Mouse (Mus musculus): ENCODE results near the gene Pnkp. TPM values are rescaled to one million over a fixed set of nuclear protein-coding genes. Genes with fewer than 3 reads are reported as not detected.
A peak's percentile ranks its signal among the peaks of the same experiment; 100 is the strongest.

Gene Pnkp
- polyA plus RNA-seq, 1 experiment from 2014 or later: 26.6 TPM

DNA sequence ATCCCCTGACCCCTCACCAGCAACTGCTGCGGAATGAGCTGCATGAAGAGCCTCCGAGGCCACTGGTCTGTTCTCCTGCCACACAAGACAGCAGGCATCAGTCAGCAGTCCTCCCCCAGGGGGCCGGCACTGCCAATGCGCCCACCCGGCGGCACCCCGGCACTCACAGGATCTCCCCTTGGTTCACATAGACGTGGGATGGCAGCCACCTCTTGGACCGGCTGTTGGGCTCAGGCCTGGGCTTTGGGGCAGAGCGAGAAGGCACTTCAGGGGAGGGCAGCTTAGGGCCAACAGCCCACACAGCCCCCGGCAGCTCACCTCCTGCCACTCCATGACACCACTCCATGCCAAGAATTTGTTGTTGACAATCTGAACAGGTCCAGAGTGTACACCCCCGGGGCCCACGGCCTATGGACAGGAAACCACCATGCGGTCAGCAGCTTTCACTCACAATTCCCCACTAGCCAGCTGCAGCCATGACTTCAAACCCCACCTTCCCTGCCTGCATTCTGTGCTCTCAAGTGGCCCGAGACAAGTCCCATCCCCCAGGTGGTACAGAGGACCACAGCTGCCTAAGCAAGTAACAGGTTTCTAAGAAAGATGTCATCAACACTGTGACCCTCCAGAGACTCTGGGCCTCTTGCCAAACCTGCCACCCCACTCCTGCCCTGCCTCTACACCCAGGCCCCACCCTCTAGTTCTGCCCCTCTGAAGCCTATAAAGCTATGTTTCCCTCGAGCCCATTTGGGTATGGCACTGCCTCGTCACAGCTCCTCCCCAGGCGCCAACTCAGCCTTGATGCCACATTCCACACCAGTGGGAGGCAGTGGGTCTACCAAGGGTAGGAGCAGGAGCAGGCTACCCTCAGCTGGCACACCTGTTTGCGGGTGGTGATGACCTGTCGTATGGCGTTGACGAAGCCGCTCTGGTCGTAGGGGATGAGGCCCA, 7.9 kb downstream of the Pnkp start:
- Histone ChIP-seq H3K27ac (ENCODE audit: low read length) (no peak overlapping the region), H3K4me1 (ENCODE audit: control insufficient read depth, insufficient read depth, low read length) (peaks cover 41% of the 10 kb centered on the region), H3K9me3 (ENCODE audit: control insufficient read depth, low read length) (no peaks in the 10 kb centered on the region), H3K27me3 (replicated peaks; ENCODE audit: control insufficient read depth, insufficient read depth, low read length) (no peaks in the 10 kb centered on the region), H3K9ac (ENCODE audit: low read depth, low read length) (peak overlapping the region; percentile 100), H3K4me3 (ENCODE audit: low read length) (no peak overlapping the region), H3K4me2 (ENCODE audit: low read depth, low read length) (no peak overlapping the region), H3K36me3 (ENCODE audit: control insufficient read depth, insufficient read depth, low read length) (peaks cover 21% of the 10 kb centered on the region)
- no peak for ATAC-seq
- WGBS: 79% methylated on average over 24 of the region's 24 CpGs

DNA sequence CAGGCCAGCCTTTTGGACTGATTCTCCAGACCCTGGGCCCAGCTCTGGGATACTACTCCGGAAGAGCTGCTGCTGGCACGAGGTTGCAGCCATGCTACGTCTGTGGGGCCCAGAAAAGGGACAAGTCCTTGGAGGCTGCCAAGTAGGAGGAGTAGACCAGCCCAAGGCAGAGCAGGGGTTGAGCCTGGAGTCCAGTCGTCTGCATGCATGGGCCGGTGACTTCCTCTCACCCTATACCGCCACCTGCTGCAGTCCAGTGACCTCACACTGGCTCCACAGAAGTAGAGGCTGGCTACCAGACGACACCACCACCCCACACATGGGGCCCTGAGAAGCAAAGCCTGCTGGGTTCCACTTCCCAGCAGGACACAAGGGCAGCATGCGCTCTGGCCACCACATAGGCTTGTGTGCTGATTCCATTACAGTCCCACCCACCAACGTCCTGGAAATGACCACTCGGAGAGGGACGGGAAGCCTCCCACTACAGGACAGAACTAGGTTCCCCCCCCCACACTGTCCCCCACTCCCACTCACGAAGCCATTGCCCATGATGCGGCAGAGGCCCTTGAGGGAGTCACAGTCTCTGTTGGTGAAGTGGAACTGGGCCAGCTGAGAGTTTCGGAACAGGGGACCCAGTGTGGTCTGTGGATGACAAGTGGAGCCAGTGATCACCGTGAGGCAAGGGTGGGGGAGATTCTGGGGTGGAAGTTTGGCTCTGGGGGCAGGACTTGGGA, 9.5 kb downstream of the Pnkp start:
- Histone ChIP-seq H3K36me3 (ENCODE audit: control insufficient read depth, insufficient read depth, low read length) (peaks cover 21% of the 10 kb centered on the region), H3K4me1 (ENCODE audit: control insufficient read depth, insufficient read depth, low read length) (peaks cover 42% of the 10 kb centered on the region), H3K9me3 (ENCODE audit: control insufficient read depth, low read length) (no peaks in the 10 kb centered on the region), H3K9ac (ENCODE audit: low read depth, low read length) (peak overlapping the region; percentile 100), H3K27me3 (replicated peaks; ENCODE audit: control insufficient read depth, insufficient read depth, low read length) (no peaks in the 10 kb centered on the region), H3K4me2 (ENCODE audit: low read depth, low read length) (peak overlapping the region; percentile 85), H3K4me3 (ENCODE audit: low read length) (peak overlapping the region; percentile 17; the same call in 1 of the 2 replicates), H3K27ac (ENCODE audit: low read length) (peak overlapping the region; percentile 79)
- 39% methylated on average over 15 of the region's 15 CpGs for WGBS
- peak; percentile 24 for ATAC-seq

DNA sequence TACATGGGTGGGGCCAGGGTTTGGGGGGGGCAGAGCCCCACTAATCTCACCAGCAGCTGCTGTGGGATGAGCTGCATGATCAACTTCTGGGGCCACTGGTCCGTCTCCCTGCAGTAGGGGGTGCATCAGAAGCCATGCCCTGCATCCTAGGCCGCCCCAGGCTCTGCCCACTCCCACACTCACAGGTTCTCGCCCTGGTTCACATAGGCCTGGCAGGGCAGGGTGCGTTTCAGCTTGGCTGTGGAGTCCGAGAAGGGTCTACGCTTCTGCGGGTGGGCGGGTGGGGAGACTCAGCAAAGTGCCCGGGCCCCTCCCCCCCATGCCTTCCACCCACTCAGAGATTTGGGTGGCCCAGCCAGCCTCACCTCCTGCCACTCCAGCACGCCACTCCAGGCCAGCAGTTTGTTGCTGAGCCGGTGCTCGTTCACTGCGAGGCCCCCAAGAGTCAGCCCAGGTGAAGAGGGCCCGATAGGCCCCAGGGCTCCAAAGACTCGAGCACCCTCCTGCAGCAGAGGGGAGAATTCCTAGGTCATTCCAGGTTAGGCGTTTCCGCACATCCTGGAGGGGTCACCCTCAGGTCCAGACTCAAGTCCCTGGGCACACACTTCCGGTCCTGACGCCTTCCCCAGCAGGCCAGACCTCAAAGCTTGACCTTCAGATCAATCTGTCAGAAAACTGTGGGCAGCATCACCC, 10.2 kb downstream of the Pnkp start:
- Histone ChIP-seq H3K27me3 (replicated peaks; ENCODE audit: control insufficient read depth, insufficient read depth, low read length) (no peaks in the 10 kb centered on the region), H3K36me3 (ENCODE audit: control insufficient read depth, insufficient read depth, low read length) (peaks cover 21% of the 10 kb centered on the region), H3K9ac (ENCODE audit: low read depth, low read length) (peak overlapping the region; percentile 100), H3K4me3 (ENCODE audit: low read length) (peak overlapping the region; percentile 92), H3K9me3 (ENCODE audit: control insufficient read depth, low read length) (no peaks in the 10 kb centered on the region), H3K27ac (ENCODE audit: low read length) (peak overlapping the region; percentile 79), H3K4me1 (ENCODE audit: control insufficient read depth, insufficient read depth, low read length) (peaks cover 42% of the 10 kb centered on the region), H3K4me2 (ENCODE audit: low read depth, low read length) (peak overlapping the region; percentile 85)
- ATAC-seq: no peak
- WGBS: 62% methylated on average over 19 of the region's 19 CpGs

DNA sequence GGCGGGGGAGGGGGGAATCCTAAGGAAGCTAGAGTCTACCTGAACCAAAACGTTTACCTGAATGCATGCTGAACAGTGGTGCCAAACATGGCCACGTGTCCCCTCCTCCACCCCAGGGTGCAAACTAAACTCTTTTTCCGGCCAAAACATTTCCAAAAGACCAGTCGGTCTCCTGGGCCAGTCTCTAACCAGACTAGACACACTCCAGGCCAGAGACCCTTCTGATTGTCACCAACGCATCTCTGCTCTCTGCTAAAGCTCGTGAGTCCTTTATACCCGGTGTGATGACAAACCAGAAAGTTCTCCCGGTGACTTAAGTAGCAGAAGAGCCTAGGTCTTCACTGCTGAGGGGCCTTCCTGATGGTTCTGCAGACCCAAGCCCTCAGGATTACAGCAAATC, 10.9 kb downstream of the Pnkp start:
- Histone ChIP-seq H3K36me3 (ENCODE audit: control insufficient read depth, insufficient read depth, low read length) (peaks cover 15% of the 10 kb centered on the region), H3K27me3 (replicated peaks; ENCODE audit: control insufficient read depth, insufficient read depth, low read length) (no peaks in the 10 kb centered on the region), H3K9ac (ENCODE audit: low read depth, low read length) (peak overlapping the region; percentile 100), H3K4me1 (ENCODE audit: control insufficient read depth, insufficient read depth, low read length) (peaks cover 42% of the 10 kb centered on the region), H3K4me2 (ENCODE audit: low read depth, low read length) (peak overlapping the region; percentile 85), H3K27ac (ENCODE audit: low read length) (peak overlapping the region; percentile 100; the same call in 1 of the 2 replicates), H3K4me3 (ENCODE audit: low read length) (peak overlapping the region; percentile 92), H3K9me3 (ENCODE audit: control insufficient read depth, low read length) (no peaks in the 10 kb centered on the region)
- ATAC-seq: no peak
- WGBS: 40% methylated on average over 9 of the region's 9 CpGs

DNA sequence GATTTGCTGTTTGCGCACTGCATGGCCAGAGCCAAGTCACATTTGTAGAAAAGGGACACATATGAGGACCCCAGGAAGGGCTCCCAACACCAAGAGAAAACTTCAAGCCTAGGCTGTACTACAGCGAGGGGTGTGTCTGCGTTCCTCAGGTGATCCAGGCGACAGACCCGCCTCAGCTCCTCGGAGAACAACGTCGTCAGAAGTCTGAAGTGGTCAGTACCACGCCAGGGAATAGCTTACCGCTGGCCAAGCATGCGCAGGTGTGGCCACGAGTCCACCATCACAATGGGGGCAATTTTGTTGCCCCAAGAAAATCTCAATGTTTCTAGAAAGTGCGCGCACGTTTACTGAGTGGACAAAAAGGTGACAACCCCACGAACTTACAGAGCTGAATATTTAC, 11.5 kb downstream of the Pnkp start:
- Histone ChIP-seq H3K4me3 (ENCODE audit: low read length) (peak overlapping the region; percentile 92), H3K9me3 (ENCODE audit: control insufficient read depth, low read length) (no peaks in the 10 kb centered on the region), H3K9ac (ENCODE audit: low read depth, low read length) (peak overlapping the region; percentile 100), H3K27ac (ENCODE audit: low read length) (peak overlapping the region; percentile 100), H3K4me2 (ENCODE audit: low read depth, low read length) (peak overlapping the region; percentile 85), H3K27me3 (replicated peaks; ENCODE audit: control insufficient read depth, insufficient read depth, low read length) (no peaks in the 10 kb centered on the region), H3K36me3 (ENCODE audit: control insufficient read depth, insufficient read depth, low read length) (peaks cover 15% of the 10 kb centered on the region), H3K4me1 (ENCODE audit: control insufficient read depth, insufficient read depth, low read length) (peaks cover 42% of the 10 kb centered on the region)
- WGBS: 3% methylated on average over 16 of the region's 16 CpGs
- peak; percentile 12; the same call in 1 of the 2 replicates for ATAC-seq

DNA sequence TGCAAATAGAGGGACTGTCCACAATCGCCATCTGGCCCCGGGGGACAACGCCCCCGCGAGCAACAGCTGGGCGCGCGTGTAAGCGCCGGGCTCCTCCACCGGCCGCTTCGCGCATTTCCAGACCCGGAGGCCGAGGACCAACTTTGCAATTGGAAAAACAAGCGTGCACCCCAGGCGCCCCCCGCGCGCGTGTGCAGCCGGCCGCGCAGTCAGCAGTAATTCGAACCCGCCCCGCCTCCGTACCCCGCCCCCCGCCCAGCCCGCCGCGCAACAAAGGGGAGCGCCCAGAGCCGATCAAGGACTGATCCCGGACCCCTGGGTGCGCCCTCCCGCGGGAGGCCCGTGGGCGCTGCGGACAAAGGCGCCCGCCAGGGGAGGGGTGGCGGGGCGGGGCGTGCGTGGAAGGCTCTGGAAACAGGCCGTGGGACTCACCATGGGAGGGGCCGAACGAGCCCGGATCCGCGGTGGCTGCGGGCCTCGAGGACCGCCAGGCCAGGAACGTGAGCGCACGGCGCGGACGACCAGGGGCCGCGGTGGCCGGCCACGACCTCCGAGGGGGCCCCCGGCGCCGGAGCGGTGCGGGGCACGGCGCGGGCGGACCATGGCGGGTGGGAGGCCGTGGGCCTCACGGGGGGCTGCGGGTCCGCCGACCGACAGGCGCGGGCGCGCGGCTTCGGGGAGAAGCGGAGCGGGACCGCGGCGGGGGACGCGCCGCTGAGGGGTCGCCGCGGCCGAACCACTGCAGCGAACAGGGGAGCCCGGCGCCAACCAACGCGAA, 12.2 kb downstream of the Pnkp start:
- Histone ChIP-seq H3K4me1 (ENCODE audit: control insufficient read depth, insufficient read depth, low read length) (peaks cover 42% of the 10 kb centered on the region), H3K4me2 (ENCODE audit: low read depth, low read length) (peak overlapping the region; percentile 85), H3K36me3 (ENCODE audit: control insufficient read depth, insufficient read depth, low read length) (peaks cover 8% of the 10 kb centered on the region; the same call in 1 of the 2 replicates), H3K4me3 (ENCODE audit: low read length) (peak overlapping the region; percentile 92), H3K27me3 (replicated peaks; ENCODE audit: control insufficient read depth, insufficient read depth, low read length) (no peaks in the 10 kb centered on the region), H3K9ac (ENCODE audit: low read depth, low read length) (peak overlapping the region; percentile 100), H3K27ac (ENCODE audit: low read length) (peak overlapping the region; percentile 100), H3K9me3 (ENCODE audit: control insufficient read depth, low read length) (no peaks in the 10 kb centered on the region)
- under 1% methylated on average over 96 of the region's 108 CpGs for WGBS
- ATAC-seq: peak; percentile 60

DNA sequence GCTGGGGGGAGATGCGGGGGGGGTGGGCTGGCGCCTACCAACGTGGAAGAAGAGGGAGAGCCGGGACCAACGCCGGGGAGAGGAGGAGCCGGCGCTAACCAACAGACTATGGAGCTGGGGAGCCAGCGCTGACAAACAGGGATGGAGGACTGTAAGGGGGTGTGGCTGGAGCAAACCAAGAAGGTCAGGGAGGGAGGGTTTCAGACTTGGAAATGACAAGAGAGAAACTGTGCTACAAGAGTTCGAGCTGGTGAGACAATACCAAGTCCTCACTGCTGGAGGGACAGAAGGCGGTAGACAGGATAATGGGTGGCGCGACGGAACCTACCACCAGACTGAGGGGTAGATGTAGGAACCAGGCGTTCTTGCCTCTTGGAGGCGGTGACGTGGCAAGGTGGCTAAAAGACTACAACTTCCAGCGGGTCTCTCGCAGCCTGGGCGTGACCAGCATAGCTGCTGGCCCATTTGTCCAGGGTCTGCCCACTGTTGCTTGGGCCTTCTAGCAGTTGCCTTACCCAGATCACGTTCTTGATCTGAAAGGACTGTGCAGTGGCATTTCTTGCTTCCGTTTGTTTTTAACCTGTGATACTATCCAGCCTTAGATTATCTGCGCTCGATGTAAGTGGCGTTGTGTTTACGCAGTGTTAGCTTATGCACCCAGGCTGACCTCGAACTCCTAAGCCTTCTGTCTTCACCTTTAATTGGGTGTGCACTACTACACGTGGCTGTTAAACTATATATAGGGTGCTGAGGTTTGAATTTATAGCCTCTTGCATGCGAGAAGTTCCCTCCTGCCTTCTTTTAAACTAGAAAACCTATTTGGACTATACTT, 13.0 kb downstream of the Pnkp start, which contains the start of gene Ptov1:
Gene Ptov1, minus strand, starts transcription at position 92 of the 832 bp plus-strand sequence.
- peaks cover 4% of the 10 kb centered on the region; the same call in 1 of the 2 replicates for H3K36me3 ChIP-seq (ENCODE audit: control insufficient read depth, insufficient read depth, low read length)
- H3K9ac ChIP-seq (ENCODE audit: low read depth, low read length): peak within 1 kb of the TSS; percentile 100
- peak; percentile 89 for ATAC-seq
- WGBS: 3% methylated on average over 29 of the region's 29 CpGs
- H3K27ac ChIP-seq (ENCODE audit: low read length): peak within 1 kb of the TSS; percentile 100
- H3K4me2 ChIP-seq (ENCODE audit: low read depth, low read length): peak within 1 kb of the TSS; percentile 85
- peak within 1 kb of the TSS; percentile 92 for H3K4me3 ChIP-seq (ENCODE audit: low read length)
- no peaks in the 10 kb centered on the region for H3K27me3 ChIP-seq (replicated peaks; ENCODE audit: control insufficient read depth, insufficient read depth, low read length)
- no peaks in the 10 kb centered on the region for H3K9me3 ChIP-seq (ENCODE audit: control insufficient read depth, low read length)
- peaks cover 40% of the 10 kb centered on the region for H3K4me1 ChIP-seq (ENCODE audit: control insufficient read depth, insufficient read depth, low read length)

DNA sequence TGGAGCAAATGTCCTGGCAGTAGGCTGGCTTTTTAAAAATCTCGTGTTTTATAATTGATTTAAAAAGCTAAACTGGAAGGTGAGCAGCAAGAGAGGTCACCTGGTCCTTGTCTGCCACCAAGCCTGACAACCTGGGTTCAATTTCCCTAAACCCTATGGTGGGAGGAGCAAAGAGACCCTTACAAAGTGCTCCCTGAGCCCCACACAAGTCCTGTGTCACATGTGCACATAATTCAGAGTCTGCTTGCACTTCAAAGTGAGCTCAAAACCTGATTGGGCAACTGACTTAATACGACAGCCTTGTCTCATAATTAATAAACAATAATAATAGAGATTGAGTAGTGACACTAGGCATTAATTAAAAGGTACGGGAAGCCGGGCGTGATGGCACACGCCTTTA, 13.7 kb downstream of the Pnkp start:
- Histone ChIP-seq H3K27me3 (replicated peaks; ENCODE audit: control insufficient read depth, insufficient read depth, low read length) (no peaks in the 10 kb centered on the region), H3K36me3 (ENCODE audit: control insufficient read depth, insufficient read depth, low read length) (no peaks in the 10 kb centered on the region), H3K4me2 (ENCODE audit: low read depth, low read length) (peak overlapping the region; percentile 85), H3K27ac (ENCODE audit: low read length) (peak overlapping the region; percentile 100; the same call in 1 of the 2 replicates), H3K4me1 (ENCODE audit: control insufficient read depth, insufficient read depth, low read length) (peaks cover 33% of the 10 kb centered on the region), H3K9ac (ENCODE audit: low read depth, low read length) (peak overlapping the region; percentile 100), H3K4me3 (ENCODE audit: low read length) (peak overlapping the region; percentile 92), H3K9me3 (ENCODE audit: control insufficient read depth, low read length) (no peaks in the 10 kb centered on the region)
- no peak for ATAC-seq
- WGBS: 78% methylated on average over 6 of the region's 6 CpGs
